Mouse (Mus musculus): ENCODE data around the gene E130308A19Rik.

DNA sequence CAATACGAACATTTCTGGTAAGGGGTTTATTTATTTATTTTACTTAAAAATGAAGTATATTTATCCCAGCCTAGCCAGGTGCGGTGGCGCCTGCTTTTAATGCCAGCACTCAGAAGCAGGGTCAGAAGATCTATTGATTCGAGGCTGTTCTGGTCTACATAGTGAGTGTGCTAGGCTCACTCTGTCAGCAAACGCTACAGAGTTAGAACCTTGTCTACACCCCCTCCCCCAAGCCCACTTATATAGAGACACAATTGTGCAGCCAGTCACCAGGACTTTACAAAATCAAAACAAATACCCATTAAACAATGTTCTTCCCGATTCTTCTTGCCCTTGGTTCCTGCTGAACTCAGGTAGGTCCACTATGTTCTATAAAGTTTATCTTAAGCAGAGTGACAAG is 43.8 kb upstream of the E130308A19Rik start:
- TF ChIP-seq POLR2A (IDR thresholded peaks at IDR 0.05; ENCODE audit: borderline replicate concordance, extremely low read depth, insufficient read depth, insufficient read length, poor library complexity, severe bottlenecking) (no peak), CTCF (IDR thresholded peaks at IDR 0.05; ENCODE audit: borderline replicate concordance, extremely low read depth, insufficient read depth, insufficient read length) (no peak)

Measured in brain, embryonic 14.5 days (tissue).